Mouse (Mus musculus) liver, postnatal 0 days (tissue): ENCODE measurements around the gene Adamts14. TPM values are rescaled to one million over a fixed set of nuclear protein-coding genes. Genes with fewer than 3 reads are reported as not detected.
A peak's percentile ranks its signal among the peaks of the same experiment; 100 is the strongest.

Experiments
- ATAC-seq: fragments of 200-750 bp; cut with Nextera tagmentation; 2 replicates; pipeline ENCODE4 v1.8.0; 2017; ENCODE audit warnings: mild to moderate bottlenecking, moderate library complexity
- DNase-seq: peaks from one replicate; pipeline ENCODE4 v3.0.0-alpha.2; 2016
- H3K27ac ChIP-seq: fragments of 300-500 bp; sonication (generic); 2 replicates; pipeline ENCODE4 v1.5.1; 2014; ENCODE audit warnings: antibody characterized with exemption, moderate library complexity, mild to moderate bottlenecking, low read depth
- H3K27me3 ChIP-seq: fragments of 300-500 bp; sonication (generic); 2 replicates; pipeline ENCODE4 v1.6.1; 2014; ENCODE audit warnings: low read length, control low read depth, mixed read lengths; ENCODE audit not compliant: insufficient read depth
- H3K36me3 ChIP-seq: fragments of 300-500 bp; sonication (generic); replicated peaks from 2 replicates; pipeline ENCODE4 v1.6.1; 2014; ENCODE audit warnings: mild to moderate bottlenecking, control low read depth, low read length, moderate library complexity, mixed read lengths; ENCODE audit not compliant: insufficient read depth
- H3K4me1 ChIP-seq: fragments of 300-500 bp; sonication (generic); 2 replicates; pipeline ENCODE4 v1.6.1; 2014; ENCODE audit warnings: antibody characterized with exemption, mild to moderate bottlenecking, control low read depth; ENCODE audit not compliant: insufficient read depth
- H3K4me2 ChIP-seq: fragments of 300-500 bp; sonication (generic); 2 replicates; pipeline ENCODE4 v1.6.1; 2014; ENCODE audit warnings: low read depth, mild to moderate bottlenecking, low read length, moderate library complexity, mixed read lengths
- H3K4me3 ChIP-seq: fragments of 300-500 bp; sonication (generic); 2 replicates; pipeline ENCODE4 v1.5.1; 2014; ENCODE audit warnings: low read depth, low read length
- H3K9ac ChIP-seq: fragments of 300-500 bp; sonication (generic); replicated peaks from 2 replicates; pipeline ENCODE4 v1.6.1; 2014; ENCODE audit warnings: mild to moderate bottlenecking, moderate library complexity
- H3K9me3 ChIP-seq: fragments of 300-500 bp; sonication (generic); 2 replicates; pipeline ENCODE4 v1.6.1; 2016; ENCODE audit warnings: mild to moderate bottlenecking, control low read depth, low read length, mixed read lengths
- CTCF ChIP-seq: sonication (generic); IDR thresholded peaks from 2 replicates; pipeline ENCODE4 v1.5.1; 2016; ENCODE audit warnings: antibody characterized with exemption, low read depth
- EP300 ChIP-seq: IDR thresholded peaks from 2 replicates; pipeline ENCODE4 v1.6.1; 2016; ENCODE audit warnings: antibody characterized with exemption, low read depth, mild to moderate bottlenecking
- WGBS: fragments of 180-500 bp; shearing (Covaris S2); extraction: QIAGEN DNeasy Blood & Tissue Kit; methylation state at CpG from one replicate; pipeline ENCODE4 v1.1.7; 2014; ENCODE audit not compliant: insufficient replicate concordance; 5-methylcytosine and 5-hydroxymethylcytosine counted together
- polyA plus RNA-seq: library from polyadenylated mRNA; unstranded; fragments of >200 nt; fragmentation: Nextera tagmentation; extraction: Ambion mirVana; gene quantifications from 2 replicates; pipeline ENCODE4 v1.2.1, GENCODE M21; 2015

The Adamts14 gene
- polyA plus RNA-seq, 1 experiment from 2014 or later = 0.39 TPM

GRCm38 (mm10) chr10:61308706-61309320 lies 35.6 kb upstream of the Adamts14 start:
- Histone ChIP-seq H3K27me3 (no peaks in the 10 kb centered on the region), H3K4me3 (no peak overlapping the region), H3K9ac (no peak overlapping the region), H3K36me3 (no peaks in the 10 kb centered on the region), H3K4me2 (no peak overlapping the region), H3K27ac (no peak overlapping the region), H3K4me1 (peaks cover 12% of the 10 kb centered on the region), H3K9me3 (no peaks in the 10 kb centered on the region)
- DNase-seq (no peak), ATAC-seq (no peak)
- TF ChIP-seq CTCF (no peak), EP300 (no peak)
- 63% methylated on average over 12 of the region's 12 CpGs for WGBS

GRCm38 (mm10) chr10:61305928-61306590 lies 32.8 kb upstream of the Adamts14 start:
- ATAC-seq = no peak
- H3K9ac ChIP-seq = no peak overlapping the region
- DNase-seq = no peak

DNA sequence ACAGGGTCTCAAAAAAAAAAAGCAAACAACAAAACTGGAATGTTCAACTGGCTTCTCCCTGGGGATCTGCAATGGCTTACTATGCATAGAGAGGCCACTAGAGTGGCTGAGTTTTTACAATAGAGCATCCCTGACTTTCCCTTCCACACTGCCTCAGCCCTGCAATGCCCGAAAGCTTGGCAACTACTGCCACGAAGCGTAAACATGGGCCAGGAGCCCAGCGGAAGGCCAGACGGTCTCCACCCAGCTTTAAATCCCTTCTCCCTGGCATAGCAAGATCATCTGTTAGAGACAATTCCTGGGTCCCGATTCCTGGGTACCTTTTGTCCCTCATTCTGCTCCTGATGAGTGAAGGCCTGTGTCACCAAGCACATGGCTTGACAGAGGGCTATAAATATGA lies 30.8 kb upstream of the Adamts14 start:
- Histone ChIP-seq H3K4me2 (no peak overlapping the region), H3K36me3 (no peaks in the 10 kb centered on the region), H3K4me3 (no peak overlapping the region), H3K27ac (no peak overlapping the region), H3K9ac (no peak overlapping the region), H3K9me3 (no peaks in the 10 kb centered on the region), H3K27me3 (no peaks in the 10 kb centered on the region), H3K4me1 (no peaks in the 10 kb centered on the region)
- DNase-seq (no peak), ATAC-seq (no peak)
- TF ChIP-seq EP300 = no peak
- no peak for TF ChIP-seq CTCF
- 82% methylated on average over 6 of the region's 6 CpGs for WGBS

More at GRCm38 (mm10) chr10:61305928-61306590, 32.8 kb upstream of the Adamts14 start:
- H3K9me3 ChIP-seq = no peaks in the 10 kb centered on the region
- TF ChIP-seq EP300 (no peak), CTCF (no peak)
- H3K4me3 ChIP-seq = no peak overlapping the region
- H3K27ac ChIP-seq = no peak overlapping the region
- 44% methylated on average over 13 of the region's 13 CpGs for WGBS
- no peak overlapping the region for H3K4me2 ChIP-seq
- H3K27me3 ChIP-seq = no peaks in the 10 kb centered on the region
- H3K4me1 ChIP-seq = no peaks in the 10 kb centered on the region
- H3K36me3 ChIP-seq = no peaks in the 10 kb centered on the region

DNA sequence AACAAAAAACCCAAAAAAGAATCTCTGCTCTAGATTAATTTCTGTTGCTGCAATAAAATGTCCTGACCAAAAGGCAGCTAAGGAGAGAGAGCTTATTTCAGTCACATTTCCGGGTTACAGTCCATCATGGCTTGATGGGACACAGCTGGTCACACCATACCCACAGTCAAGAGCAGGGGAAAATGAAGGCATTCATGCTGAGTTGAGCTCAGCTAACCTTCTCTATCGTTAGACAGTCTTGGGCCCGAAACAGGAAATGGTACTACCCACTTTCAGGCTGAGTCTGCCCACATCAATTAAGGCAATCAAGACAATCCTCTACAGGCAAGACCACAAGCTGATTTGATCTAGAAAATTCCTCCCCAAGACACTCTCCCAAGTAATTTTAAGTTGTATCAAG lies 27.8 kb upstream of the Adamts14 start:
- no peaks in the 10 kb centered on the region for H3K36me3 ChIP-seq
- no peaks in the 10 kb centered on the region; the same call in 1 of the 2 replicates for H3K27me3 ChIP-seq
- H3K4me3 ChIP-seq = no peak overlapping the region
- no peaks in the 10 kb centered on the region for H3K4me1 ChIP-seq
- no peak overlapping the region for H3K4me2 ChIP-seq
- TF ChIP-seq EP300 (no peak), CTCF (no peak)
- no peak overlapping the region for H3K27ac ChIP-seq
- no peaks in the 10 kb centered on the region for H3K9me3 ChIP-seq
- WGBS = 39% methylated on average over 3 of the region's 3 CpGs
- ATAC-seq (no peak), DNase-seq (no peak)
- H3K9ac ChIP-seq = no peak overlapping the region

DNA sequence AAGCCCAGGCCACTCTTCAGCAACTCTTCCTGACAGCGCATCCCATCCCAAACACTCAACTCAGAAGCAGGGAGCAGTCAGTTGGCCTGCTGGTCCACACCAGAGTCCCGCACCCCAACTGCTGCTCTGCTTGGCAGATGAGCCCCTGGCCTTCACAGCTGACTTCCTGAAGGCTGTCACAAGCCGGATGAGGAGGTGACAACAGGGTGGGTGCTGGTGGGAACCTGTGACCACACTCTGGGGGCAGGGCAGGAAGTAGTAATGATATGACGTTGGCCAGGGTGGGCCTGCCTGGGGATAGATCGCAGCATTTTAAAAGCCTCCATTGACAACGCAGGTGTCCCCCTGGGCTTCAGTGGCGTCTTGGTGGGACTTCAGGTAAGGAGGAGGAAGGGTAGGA lies 24.2 kb upstream of the Adamts14 start, which contains the start of gene Prf1:
TSS of gene Prf1 (plus strand) at position 357 of the 400 bp plus-strand sequence.
- H3K4me2 ChIP-seq = 0 out of 2 replicates have a peak within 1 kb of the TSS, but pooled peaks have one; percentile 9
- H3K4me3 ChIP-seq = no peak within 1 kb of the TSS
- H3K4me1 ChIP-seq = no peaks in the 10 kb centered on the region
- DNase-seq = no peak
- no peak for ATAC-seq
- H3K9ac ChIP-seq = no peak within 1 kb of the TSS
- H3K9me3 ChIP-seq = no peaks in the 10 kb centered on the region
- H3K27me3 ChIP-seq = no peaks in the 10 kb centered on the region; the same call in 1 of the 2 replicates
- H3K36me3 ChIP-seq = no peaks in the 10 kb centered on the region
- TF ChIP-seq EP300 = no peak
- no peak for TF ChIP-seq CTCF
- WGBS = 36% methylated on average over 7 of the region's 7 CpGs
- no peak within 1 kb of the TSS for H3K27ac ChIP-seq

GRCm38 (mm10) chr10:61296713-61297445 lies 23.6 kb upstream of the Adamts14 start:
- Histone ChIP-seq H3K27me3 (no peaks in the 10 kb centered on the region; the same call in 1 of the 2 replicates), H3K4me2 (no peak overlapping the region), H3K9ac (no peak overlapping the region), H3K27ac (no peak overlapping the region), H3K4me1 (no peaks in the 10 kb centered on the region), H3K36me3 (no peaks in the 10 kb centered on the region), H3K9me3 (no peaks in the 10 kb centered on the region), H3K4me3 (no peak overlapping the region)
- no peak for ATAC-seq
- WGBS = 70% methylated on average over 8 of the region's 8 CpGs
- no peak for DNase-seq
- no peak for TF ChIP-seq CTCF
- TF ChIP-seq EP300 = no peak
